Mouse (Mus musculus) intestine, postnatal 0 days (tissue): Measurements from ENCODE around the gene Bcas2. TPM values are rescaled to one million over a fixed set of nuclear protein-coding genes. Genes with fewer than 3 reads are reported as not detected.

ENCODE experiments used
- ATAC-seq: fragments of 200-750 bp; cut with Nextera tagmentation; 2 replicates; pipeline ENCODE4 v1.8.0; 2017; ENCODE audit warnings: mild to moderate bottlenecking, moderate TSS enrichment, moderate library complexity
- H3K27ac ChIP-seq: fragments of 300-500 bp; sonication (generic); 2 replicates; pipeline ENCODE4 v1.5.1; 2014; ENCODE audit warnings: mild to moderate bottlenecking, low read depth, low read length, moderate library complexity
- H3K27me3 ChIP-seq: fragments of 300-500 bp; sonication (generic); replicated peaks from 2 replicates; pipeline ENCODE4 v1.6.1; 2014; ENCODE audit warnings: low read length, mixed read lengths; ENCODE audit not compliant: control insufficient read depth, insufficient read depth
- H3K36me3 ChIP-seq: fragments of 300-500 bp; sonication (generic); 2 replicates; pipeline ENCODE4 v1.6.1; 2014; ENCODE audit warnings: mild to moderate bottlenecking, moderate library complexity; ENCODE audit not compliant: control insufficient read depth, insufficient read depth
- H3K4me1 ChIP-seq: fragments of 300-500 bp; sonication (generic); replicated peaks from 2 replicates; pipeline ENCODE4 v1.6.1; 2014; ENCODE audit warnings: antibody characterized with exemption, low read length, mixed read lengths; ENCODE audit not compliant: control insufficient read depth, insufficient read depth
- H3K4me2 ChIP-seq: fragments of 300-500 bp; sonication (generic); replicated peaks from 2 replicates; pipeline ENCODE4 v1.6.1; 2014; ENCODE audit warnings: low read depth, mild to moderate bottlenecking, moderate library complexity
- H3K4me3 ChIP-seq: fragments of 300-500 bp; sonication (generic); 2 replicates; pipeline ENCODE4 v1.5.1; 2014; ENCODE audit warnings: low read depth, low read length
- H3K9ac ChIP-seq: fragments of 300-500 bp; sonication (generic); 2 replicates; pipeline ENCODE4 v1.6.1; 2014; ENCODE audit warnings: mild to moderate bottlenecking, low read depth, low read length
- H3K9me3 ChIP-seq: fragments of 300-500 bp; sonication (generic); 2 replicates; pipeline ENCODE4 v1.6.1; 2016; ENCODE audit warnings: mixed run types; ENCODE audit not compliant: control insufficient read depth
- CTCF ChIP-seq: sonication (generic); IDR thresholded peaks from 2 replicates; pipeline ENCODE4 v1.5.1; 2016; ENCODE audit warnings: low read depth, mild to moderate bottlenecking, control low read depth, antibody characterized with exemption, moderate library complexity
- WGBS: fragments of 180-500 bp; shearing (Covaris S2); extraction: QIAGEN DNeasy Blood & Tissue Kit; methylation state at CpG from one replicate; pipeline ENCODE4 v1.1.7; 2014; 5-methylcytosine and 5-hydroxymethylcytosine counted together
- polyA plus RNA-seq: library from polyadenylated mRNA; unstranded; fragments of >200 nt; fragmentation: Nextera tagmentation; extraction: Ambion mirVana; gene quantifications from 2 replicates; pipeline ENCODE4 v1.2.1, GENCODE M21; 2015

The Bcas2 gene
- polyA plus RNA-seq = 88.7 and 93.5 TPM in 2 replicates

DNA sequence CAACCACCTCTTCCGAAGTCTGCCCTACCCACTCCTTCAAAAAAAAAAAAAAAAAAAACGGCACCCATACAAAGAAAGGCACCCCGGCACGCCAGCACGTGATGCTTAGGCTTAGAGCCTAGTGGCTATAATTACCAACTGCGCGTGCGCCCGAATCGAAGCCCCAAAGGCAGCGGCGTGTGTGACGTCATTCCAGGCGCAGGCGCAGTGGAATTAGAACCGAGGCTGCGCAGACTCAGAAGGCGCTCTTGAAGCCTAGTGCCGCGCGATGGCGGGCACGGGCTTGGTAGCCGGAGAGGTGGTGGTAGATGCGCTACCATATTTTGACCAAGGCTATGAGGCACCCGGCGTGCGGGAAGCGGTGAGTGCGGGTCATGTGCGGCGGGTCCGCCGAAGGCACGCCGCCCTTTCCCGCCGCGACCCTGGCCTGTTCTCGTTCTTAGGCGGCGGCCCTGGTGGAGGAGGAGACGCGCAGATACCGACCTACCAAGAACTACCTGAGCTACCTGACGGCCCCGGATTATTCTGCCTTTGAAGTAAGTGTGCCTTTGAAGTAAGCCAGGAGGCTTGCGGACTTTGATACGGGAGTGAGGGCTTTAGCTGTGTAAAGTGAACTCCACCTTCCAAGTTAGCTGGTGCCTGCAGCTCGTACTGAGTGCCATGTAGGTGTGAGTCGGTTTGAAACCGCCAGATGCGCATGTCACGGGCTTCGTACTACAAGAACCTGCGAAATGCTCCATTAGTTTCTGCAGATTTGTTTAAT, at the start of gene Bcas2:
Gene Bcas2 (plus strand): TSS at position 151 of the 763 bp plus-strand sequence.
- Histone ChIP-seq H3K4me2 (peak within 1 kb of the TSS; percentile 72), H3K4me3 (peak within 1 kb of the TSS; percentile 86), H3K27ac (peak within 1 kb of the TSS; percentile 88), H3K27me3 (no peaks in the 10 kb centered on the region), H3K4me1 (peaks cover 3% of the 10 kb centered on the region; the same call in 1 of the 2 replicates), H3K9ac (peak within 1 kb of the TSS; percentile 77), H3K36me3 (peaks cover 23% of the 10 kb centered on the region), H3K9me3 (no peaks in the 10 kb centered on the region)
- ATAC-seq = peak; percentile 94
- WGBS = under 1% methylated on average over 56 of the region's 56 CpGs
- TF ChIP-seq CTCF = peak; percentile 51

DNA sequence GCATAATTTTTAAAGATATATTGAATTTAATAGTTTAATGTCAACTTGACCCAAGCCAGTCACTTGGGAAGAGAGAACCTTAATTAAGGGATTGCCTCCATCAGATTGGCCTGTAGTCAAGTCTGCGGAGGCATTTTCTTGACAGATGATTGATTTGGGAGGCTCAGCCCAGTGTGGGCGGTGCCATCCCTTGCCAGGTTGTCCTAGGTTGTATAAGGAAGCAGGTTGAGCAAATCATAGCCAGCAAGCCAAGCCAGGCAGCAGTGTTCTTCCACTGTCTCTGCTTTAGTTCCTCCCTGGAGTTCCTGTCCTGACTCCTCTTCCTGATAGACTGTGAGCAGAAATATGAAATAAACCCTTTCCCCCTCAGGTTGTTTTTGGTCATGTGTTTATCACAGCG, 47.8 kb upstream of the Bcas2 start:
- no peak overlapping the region for H3K27ac ChIP-seq
- H3K4me2 ChIP-seq = no peak overlapping the region
- no peak overlapping the region for H3K9ac ChIP-seq
- no peaks in the 10 kb centered on the region for H3K36me3 ChIP-seq
- WGBS = 87% methylated on average over 3 of the region's 3 CpGs
- ATAC-seq = no peak
- no peak overlapping the region for H3K4me3 ChIP-seq
- TF ChIP-seq CTCF = no peak
- no peaks in the 10 kb centered on the region for H3K9me3 ChIP-seq
- H3K4me1 ChIP-seq = 0 out of 2 replicates have a peak, but pooled peaks cover 3% of the 10 kb centered on the region
- no peaks in the 10 kb centered on the region for H3K27me3 ChIP-seq

DNA sequence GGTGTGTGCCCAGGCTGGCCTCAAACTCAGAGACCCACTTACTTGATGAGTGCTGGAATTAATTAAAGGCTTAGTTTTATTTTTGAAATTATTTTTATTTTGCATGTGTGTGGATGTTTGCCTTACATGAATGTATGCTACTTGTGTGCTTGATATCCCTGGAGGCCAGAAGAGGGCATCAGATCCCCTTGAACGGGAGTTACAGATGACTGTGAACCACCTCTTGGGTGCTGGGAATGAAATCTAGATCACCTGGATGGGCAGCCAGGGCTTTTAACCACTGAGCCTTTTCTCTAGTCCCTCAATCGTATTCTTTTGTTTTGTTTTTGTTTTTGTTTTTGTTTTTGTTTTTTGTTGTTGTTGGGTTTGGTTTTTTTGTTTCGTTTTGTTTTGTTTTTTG, 45.3 kb upstream of the Bcas2 start:
- no peak overlapping the region for H3K9ac ChIP-seq
- H3K27ac ChIP-seq = no peak overlapping the region
- H3K9me3 ChIP-seq = no peaks in the 10 kb centered on the region
- H3K4me1 ChIP-seq = 0 out of 2 replicates have a peak, but pooled peaks cover 3% of the 10 kb centered on the region
- no peak overlapping the region for H3K4me2 ChIP-seq
- no peak overlapping the region for H3K4me3 ChIP-seq
- ATAC-seq = no peak
- 0 out of 2 replicates have a peak, but pooled peaks have one; percentile 13 for TF ChIP-seq CTCF
- no peaks in the 10 kb centered on the region for H3K27me3 ChIP-seq
- 98% methylated on average over 3 of the region's 3 CpGs for WGBS
- no peaks in the 10 kb centered on the region for H3K36me3 ChIP-seq

DNA sequence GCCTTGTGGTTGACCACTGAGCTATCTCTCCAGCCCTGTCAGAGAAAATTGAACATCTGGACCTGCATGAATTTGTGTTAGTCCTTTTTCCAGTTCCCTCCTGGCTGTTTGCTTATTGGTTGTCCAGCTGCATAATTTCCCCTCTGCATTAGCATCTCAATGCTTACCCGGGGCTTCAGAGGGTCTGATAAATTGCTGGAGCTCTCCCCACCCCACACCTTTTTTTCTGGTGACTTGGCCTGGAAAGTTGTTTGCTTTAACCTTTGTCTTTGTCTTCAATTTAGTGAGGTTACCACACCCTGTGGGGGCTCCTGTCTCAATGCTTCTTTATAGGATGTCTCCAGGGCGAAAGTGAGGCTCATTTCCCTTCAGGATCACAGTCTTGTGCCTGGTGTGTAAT, 44.3 kb upstream of the Bcas2 start:
- Histone ChIP-seq H3K9ac (no peak overlapping the region), H3K4me1 (0 out of 2 replicates have a peak, but pooled peaks cover 3% of the 10 kb centered on the region), H3K27me3 (no peaks in the 10 kb centered on the region), H3K36me3 (no peaks in the 10 kb centered on the region), H3K4me2 (no peak overlapping the region), H3K27ac (no peak overlapping the region), H3K4me3 (no peak overlapping the region), H3K9me3 (no peaks in the 10 kb centered on the region)
- TF ChIP-seq CTCF = no peak
- WGBS = 42% methylated on average over 2 of the region's 2 CpGs
- no peak for ATAC-seq

- H3K4me1 ChIP-seq = 0 out of 2 replicates have a peak, but pooled peaks cover 3% of the 10 kb centered on the region
- no peak overlapping the region for H3K9ac ChIP-seq
- H3K4me2 ChIP-seq = no peak overlapping the region
- TF ChIP-seq CTCF = no peak
- 69% methylated on average over 5 of the region's 5 CpGs for WGBS
- H3K9me3 ChIP-seq = no peaks in the 10 kb centered on the region
- no peak for ATAC-seq
- no peak overlapping the region for H3K27ac ChIP-seq
- H3K36me3 ChIP-seq = no peaks in the 10 kb centered on the region
- no peak overlapping the region for H3K4me3 ChIP-seq
- H3K27me3 ChIP-seq = no peaks in the 10 kb centered on the region
These were observed 43.7 kb upstream of the Bcas2 start for GRCm38 (mm10) chr3:103127721-103128120.

DNA sequence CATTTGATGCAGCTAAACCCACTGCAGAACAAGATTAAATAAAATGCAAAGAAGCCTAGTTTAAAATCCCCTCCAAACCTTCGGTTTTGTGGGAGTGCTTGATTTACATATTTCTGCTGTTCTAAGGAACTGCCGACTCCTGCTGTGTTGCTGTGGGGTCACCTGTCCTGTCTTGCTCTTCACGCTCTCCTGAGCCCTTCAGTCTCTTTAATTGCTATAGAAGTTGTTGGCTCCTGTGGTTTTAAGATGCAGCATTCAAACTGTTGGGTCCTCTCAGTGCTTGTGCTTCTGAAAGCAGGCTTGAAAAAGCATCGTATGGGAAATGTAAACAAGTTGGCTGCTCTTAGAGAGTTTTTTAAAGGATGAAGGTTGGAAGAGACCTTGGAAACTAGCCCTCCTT, 43.2 kb upstream of the Bcas2 start:
- H3K27me3 ChIP-seq = no peaks in the 10 kb centered on the region
- 0 out of 2 replicates have a peak, but pooled peaks cover 3% of the 10 kb centered on the region for H3K4me1 ChIP-seq
- no peak overlapping the region for H3K4me3 ChIP-seq
- no peak for TF ChIP-seq CTCF
- WGBS = 60% methylated on average over 4 of the region's 4 CpGs
- no peaks in the 10 kb centered on the region for H3K36me3 ChIP-seq
- H3K9me3 ChIP-seq = no peaks in the 10 kb centered on the region
- no peak overlapping the region for H3K9ac ChIP-seq
- ATAC-seq = no peak
- H3K4me2 ChIP-seq = no peak overlapping the region
- no peak overlapping the region for H3K27ac ChIP-seq
